Mouse (Mus musculus): ENCODE data around the gene Timm23.

DNA sequence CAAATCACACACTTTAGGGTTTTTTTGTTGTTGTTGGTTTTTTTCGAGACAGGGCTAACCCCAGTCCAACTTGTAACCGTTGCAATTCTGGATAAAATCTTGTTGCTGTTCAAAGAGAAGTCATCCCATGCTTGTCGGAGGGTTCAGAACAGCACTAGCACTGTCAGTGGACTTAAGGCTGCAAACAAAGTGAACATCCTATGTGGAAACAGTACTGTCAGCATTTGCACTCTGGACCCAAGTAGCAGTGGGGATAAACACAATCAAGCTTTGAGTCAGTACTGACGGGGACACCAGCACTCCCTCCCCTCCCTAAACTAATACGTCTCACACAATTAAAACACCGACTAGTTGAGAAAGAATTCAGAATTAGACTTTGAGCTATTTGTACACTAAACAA is 20.8 kb downstream of the Timm23 start:
- TF ChIP-seq JUND (IDR thresholded peaks at IDR 0.05; ENCODE audit: low read depth, low read length) (no peak), SMC3 (IDR thresholded peaks at IDR 0.05; ENCODE audit: low read depth, low read length) (no peak), CTCF (IDR thresholded peaks at IDR 0.05 in 2 of 3, conservative IDR thresholded peaks at IDR 0.05 in 1 of 3; ENCODE audit: control insufficient read depth in 1 of 3, insufficient read depth in 1 of 3, low read depth in 2 of 3, low read length in 3 of 3, poor library complexity in 1 of 3, severe bottlenecking in 1 of 3) (no peak), POLR2A (IDR thresholded peaks at IDR 0.05; ENCODE audit: control insufficient read depth in 1 of 2, insufficient read depth in 1 of 2, low read depth in 1 of 2, low read length in 2 of 2, poor library complexity in 1 of 2) (no peak), TBP (IDR thresholded peaks at IDR 0.05; ENCODE audit: low read depth, low read length) (no peak), ZKSCAN1 (IDR thresholded peaks at IDR 0.05; ENCODE audit: low read depth, low read length) (no peak), MYC (IDR thresholded peaks at IDR 0.05; ENCODE audit: low read depth, low read length) (no peak), CHD2 (IDR thresholded peaks at IDR 0.05; ENCODE audit: low read length) (no peak), MAFK (IDR thresholded peaks at IDR 0.05; ENCODE audit: borderline replicate concordance, low read depth, low read length) (no peak), EP300 (IDR thresholded peaks at IDR 0.05; ENCODE audit: low read depth in 1 of 2, low read length in 2 of 2) (no peak), RCOR1 (IDR thresholded peaks at IDR 0.05; ENCODE audit: low read depth, low read length) (no peak)
